Mouse (Mus musculus) thymus, adult 2 months (tissue): ENCODE results near the gene Ccl3.

Experiments used
- CTCF ChIP-seq: fragments of 200-500 bp; IDR thresholded peaks from 2 replicates; pipeline ENCODE4 v1.5.1; 2012; ENCODE audit warnings: mild to moderate bottlenecking, control low read depth, low read length, moderate library complexity, borderline replicate concordance; ENCODE audit not compliant: control insufficient read depth, poor library complexity, insufficient read depth; ENCODE audit errors: extremely low read depth
- POLR2A ChIP-seq: fragments of 200-500 bp; IDR thresholded peaks from 2 replicates; pipeline ENCODE4 v1.6.1; 2012; ENCODE audit warnings: mild to moderate bottlenecking, low read length, control low read depth, moderate library complexity; ENCODE audit not compliant: control insufficient read depth, poor library complexity, insufficient read depth; ENCODE audit errors: extremely low read depth

- TF ChIP-seq CTCF: no peak
- TF ChIP-seq POLR2A: no peak
Observed at GRCm38 (mm10) chr11:83689918-83690317, 40.8 kb upstream of the Ccl3 start.
